Mouse (Mus musculus): ENCODE measurements around the gene Galnt2. TPM values are rescaled to one million over a fixed set of nuclear protein-coding genes. Genes with fewer than 3 reads are reported as not detected.

Gene Galnt2
- polyA plus RNA-seq, 1 experiment, result 22.2 TPM

GRCm38 (mm10) chr8:124340360-124341068, 109.3 kb downstream of the Galnt2 start:
- TF ChIP-seq POLR2A (IDR thresholded peaks at IDR 0.05; ENCODE audit: control insufficient read depth, extremely low read depth, insufficient read depth, low read length, poor library complexity) (no peak), CTCF (IDR thresholded peaks at IDR 0.05; ENCODE audit: borderline replicate concordance, control insufficient read depth, extremely low read depth, insufficient read depth, low read length, poor library complexity) (no peak)
- WGBS, result 91% methylated on average over 17 of the region's 17 CpGs
- H3K4me1 ChIP-seq (replicated peaks; ENCODE audit: control insufficient read depth, insufficient read depth, low read length), result peaks cover 9% of the 10 kb centered on the region
- no peak overlapping the region for H3K27ac ChIP-seq (ENCODE audit: control insufficient read depth, insufficient read depth, low read length)
- H3K36me3 ChIP-seq (ENCODE audit: control insufficient read depth, insufficient read depth, low read length), result peaks cover 48% of the 10 kb centered on the region
- DNase-seq, result no peak
- no peak overlapping the region for H3K4me3 ChIP-seq (ENCODE audit: control insufficient read depth, insufficient read depth, low read length)
- H3K27me3 ChIP-seq (ENCODE audit: control insufficient read depth, insufficient read depth, low read length), result no peaks in the 10 kb centered on the region

DNA sequence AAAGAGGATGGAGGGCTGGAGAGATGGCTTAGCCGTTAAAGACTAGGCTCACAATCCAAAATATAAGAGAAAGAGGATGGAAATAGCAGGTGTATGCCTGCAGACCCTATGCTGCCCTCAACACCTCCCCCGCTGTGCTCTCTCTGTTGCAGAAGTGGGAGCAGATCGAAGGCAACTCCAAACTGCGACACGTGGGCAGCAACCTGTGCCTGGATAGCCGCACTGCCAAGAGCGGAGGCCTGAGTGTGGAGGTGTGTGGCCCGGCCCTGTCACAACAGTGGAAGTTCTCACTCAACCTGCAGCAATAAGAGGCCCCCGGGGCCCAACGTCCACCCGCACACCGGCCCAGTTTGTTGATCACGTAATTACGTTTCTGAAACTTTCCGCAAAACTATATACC, 112.0 kb downstream of the Galnt2 start:
- peaks cover 31% of the 10 kb centered on the region for H3K36me3 ChIP-seq (ENCODE audit: control insufficient read depth, insufficient read depth, low read length)
- TF ChIP-seq CTCF (IDR thresholded peaks at IDR 0.05; ENCODE audit: borderline replicate concordance, control insufficient read depth, extremely low read depth, insufficient read depth, low read length, poor library complexity) (no peak), POLR2A (IDR thresholded peaks at IDR 0.05; ENCODE audit: control insufficient read depth, extremely low read depth, insufficient read depth, low read length, poor library complexity) (no peak)
- no peak overlapping the region for H3K4me3 ChIP-seq (ENCODE audit: control insufficient read depth, insufficient read depth, low read length)
- DNase-seq, result no peak
- H3K4me1 ChIP-seq (replicated peaks; ENCODE audit: control insufficient read depth, insufficient read depth, low read length), result peaks cover 13% of the 10 kb centered on the region
- H3K27ac ChIP-seq (ENCODE audit: control insufficient read depth, insufficient read depth, low read length), result no peak overlapping the region
- WGBS, result 98% methylated on average over 15 of the region's 15 CpGs
- no peaks in the 10 kb centered on the region for H3K27me3 ChIP-seq (ENCODE audit: control insufficient read depth, insufficient read depth, low read length)

GRCm38 (mm10) chr8:124343991-124344390, 112.8 kb downstream of the Galnt2 start:
- peak; percentile 24 for DNase-seq
- Histone ChIP-seq H3K36me3 (ENCODE audit: control insufficient read depth, insufficient read depth, low read length) (peaks cover 31% of the 10 kb centered on the region), H3K4me1 (replicated peaks; ENCODE audit: control insufficient read depth, insufficient read depth, low read length) (peaks cover 13% of the 10 kb centered on the region), H3K27me3 (ENCODE audit: control insufficient read depth, insufficient read depth, low read length) (no peaks in the 10 kb centered on the region), H3K4me3 (ENCODE audit: control insufficient read depth, insufficient read depth, low read length) (no peak overlapping the region), H3K27ac (ENCODE audit: control insufficient read depth, insufficient read depth, low read length) (no peak overlapping the region)
- no peak for TF ChIP-seq CTCF (IDR thresholded peaks at IDR 0.05; ENCODE audit: borderline replicate concordance, control insufficient read depth, extremely low read depth, insufficient read depth, low read length, poor library complexity)
- no peak for TF ChIP-seq POLR2A (IDR thresholded peaks at IDR 0.05; ENCODE audit: control insufficient read depth, extremely low read depth, insufficient read depth, low read length, poor library complexity)
- WGBS, result 65% methylated on average over 12 of the region's 12 CpGs

DNA sequence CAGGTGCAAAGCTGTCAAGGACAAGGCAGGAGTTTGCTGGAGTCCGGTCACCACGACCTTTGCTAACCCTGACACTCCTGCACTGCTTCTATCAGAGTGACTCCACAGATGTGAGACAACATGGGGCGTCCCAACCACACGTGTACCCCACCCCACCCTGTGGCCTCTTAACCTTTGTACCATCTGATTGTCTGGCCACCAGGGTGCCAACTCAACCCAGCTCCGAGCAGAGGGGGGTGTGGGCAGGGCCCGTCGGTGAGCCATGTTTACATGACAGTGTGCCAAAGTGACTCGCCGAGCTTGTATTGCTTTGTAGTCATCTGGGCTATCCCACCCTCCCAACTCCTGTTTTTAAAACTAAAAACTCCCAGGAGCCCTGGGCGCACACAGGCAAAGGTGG, 113.9 kb downstream of the Galnt2 start:
- no peak for DNase-seq
- Histone ChIP-seq H3K36me3 (ENCODE audit: control insufficient read depth, insufficient read depth, low read length) (peaks cover 25% of the 10 kb centered on the region), H3K27ac (ENCODE audit: control insufficient read depth, insufficient read depth, low read length) (no peak overlapping the region), H3K4me3 (ENCODE audit: control insufficient read depth, insufficient read depth, low read length) (no peak overlapping the region), H3K4me1 (replicated peaks; ENCODE audit: control insufficient read depth, insufficient read depth, low read length) (peaks cover 13% of the 10 kb centered on the region), H3K27me3 (ENCODE audit: control insufficient read depth, insufficient read depth, low read length) (no peaks in the 10 kb centered on the region)
- TF ChIP-seq CTCF (IDR thresholded peaks at IDR 0.05; ENCODE audit: borderline replicate concordance, control insufficient read depth, extremely low read depth, insufficient read depth, low read length, poor library complexity), result no peak
- 94% methylated on average over 10 of the region's 10 CpGs for WGBS

DNA sequence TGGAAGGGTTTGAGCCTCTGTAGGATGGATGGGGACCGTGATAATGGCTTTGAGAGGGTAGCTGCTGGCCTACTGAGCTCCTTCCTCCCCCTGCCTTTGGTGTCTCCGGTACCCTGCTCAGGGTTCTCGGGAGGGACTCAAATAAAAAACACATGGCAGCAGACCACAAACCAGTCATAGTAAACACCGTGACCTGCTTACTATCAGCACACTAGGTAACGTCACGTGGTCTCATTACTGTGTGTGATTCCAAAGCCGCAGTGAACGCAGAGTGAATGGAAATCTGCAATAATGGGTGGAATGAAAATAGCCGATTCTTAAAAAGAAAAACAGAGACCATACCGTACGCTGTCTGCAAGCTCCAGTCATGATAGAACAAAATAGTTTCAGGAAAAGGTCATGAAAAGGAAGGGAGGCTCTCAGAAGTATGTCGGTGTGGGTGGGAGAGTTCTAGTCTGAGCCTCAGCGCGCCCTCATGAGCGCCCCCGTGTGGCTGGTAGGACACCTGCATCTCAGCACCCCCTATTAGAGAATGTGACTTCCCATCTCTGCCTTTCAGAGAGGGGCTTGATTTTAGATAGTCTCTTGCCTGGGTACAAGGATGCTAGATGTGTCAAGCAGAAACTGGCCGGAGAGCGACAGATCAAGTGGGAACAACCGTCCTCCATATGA, 115.8 kb downstream of the Galnt2 start:
- TF ChIP-seq POLR2A (IDR thresholded peaks at IDR 0.05; ENCODE audit: control insufficient read depth, extremely low read depth, insufficient read depth, low read length, poor library complexity), result no peak
- peak; percentile 94 for TF ChIP-seq CTCF (IDR thresholded peaks at IDR 0.05; ENCODE audit: borderline replicate concordance, control insufficient read depth, extremely low read depth, insufficient read depth, low read length, poor library complexity)
- Histone ChIP-seq H3K27ac (ENCODE audit: control insufficient read depth, insufficient read depth, low read length) (0 out of 2 replicates have a peak overlapping the region, but pooled peaks have one; percentile 8), H3K27me3 (ENCODE audit: control insufficient read depth, insufficient read depth, low read length) (no peaks in the 10 kb centered on the region), H3K4me1 (replicated peaks; ENCODE audit: control insufficient read depth, insufficient read depth, low read length) (peaks cover 13% of the 10 kb centered on the region), H3K36me3 (ENCODE audit: control insufficient read depth, insufficient read depth, low read length) (peaks cover 13% of the 10 kb centered on the region; the same call in 1 of the 2 replicates), H3K4me3 (ENCODE audit: control insufficient read depth, insufficient read depth, low read length) (no peak overlapping the region)
- peak; percentile 73 for DNase-seq
- WGBS, result 46% methylated on average over 19 of the region's 19 CpGs

DNA sequence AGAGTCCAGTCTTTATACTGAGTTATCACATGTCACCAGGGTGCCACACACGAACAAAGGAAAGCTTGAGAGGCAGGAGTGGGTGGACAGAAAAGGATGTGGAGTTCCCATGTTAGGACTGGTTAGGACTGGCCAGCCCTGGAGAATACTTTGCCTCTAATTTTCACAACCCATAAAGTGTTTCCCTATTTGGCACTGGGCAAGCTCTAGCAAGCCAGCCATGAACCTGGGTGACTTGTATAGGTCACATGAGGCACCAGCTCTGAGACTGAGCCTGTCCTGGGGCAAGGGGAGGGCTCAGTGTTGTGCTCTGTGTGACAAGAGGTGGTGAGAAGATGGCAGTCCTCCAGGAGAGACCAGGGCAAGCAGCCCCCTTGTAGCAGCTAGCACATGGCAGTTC, 116.9 kb downstream of the Galnt2 start:
- WGBS, result 85% methylated on average over 1 of the region's 1 CpGs
- Histone ChIP-seq H3K4me1 (replicated peaks; ENCODE audit: control insufficient read depth, insufficient read depth, low read length) (peaks cover 13% of the 10 kb centered on the region), H3K4me3 (ENCODE audit: control insufficient read depth, insufficient read depth, low read length) (no peak overlapping the region), H3K27ac (ENCODE audit: control insufficient read depth, insufficient read depth, low read length) (no peak overlapping the region), H3K27me3 (ENCODE audit: control insufficient read depth, insufficient read depth, low read length) (no peaks in the 10 kb centered on the region), H3K36me3 (ENCODE audit: control insufficient read depth, insufficient read depth, low read length) (peaks cover 9% of the 10 kb centered on the region; the same call in 1 of the 2 replicates)
- TF ChIP-seq CTCF (IDR thresholded peaks at IDR 0.05; ENCODE audit: borderline replicate concordance, control insufficient read depth, extremely low read depth, insufficient read depth, low read length, poor library complexity) (no peak), POLR2A (IDR thresholded peaks at IDR 0.05; ENCODE audit: control insufficient read depth, extremely low read depth, insufficient read depth, low read length, poor library complexity) (no peak)
- no peak for DNase-seq
